ENCODE assay signal across 11 mouse cellular contexts in genomic region chr4:135002091-135002925, GRCm38 (mm10).
DNase-seq lines count a peak whose midpoint lies in the region; ATAC-seq and TF ChIP-seq lines count a peak whose summit lies in the region.
"Had no signal": no experiment of that assay in that cellular context is flagged by ENCODE, and none has a peak within 500 bp of the region (broad histone marks: within the 10 kb centered on the region; RNA-seq: fewer than 3 reads in every experiment).

No protein-coding gene starts in this region.

- H3K27ac ChIP-seq in forebrain, postnatal 0 days (ENCODE audit: low read depth, low read length): no peak overlapping the region
- H3K27ac ChIP-seq in forebrain, embryonic 11.5 days (ENCODE audit: low read depth, low read length): no peak overlapping the region
- 0 out of 2 replicates have a peak overlapping the region, but pooled peaks have one; percentile 33 for H3K27ac ChIP-seq in neural tube, embryonic 13.5 days (replicated peaks)
- H3K27ac ChIP-seq in intestine, embryonic 16.5 days (ENCODE audit: low read length): peak overlapping the region; percentile 54
- H3K27ac ChIP-seq: midbrain, embryonic 12.5 days had no signal

- DNase-seq in forebrain, postnatal 0 days: no peak
- no peak for DNase-seq in forebrain, embryonic 11.5 days (ENCODE audit: low spot score)
- no peak for DNase-seq in neural tube, embryonic 10.5 days (ENCODE audit: extremely low spot score, low spot score)
- DNase-seq in thymus, postnatal 0 days (ENCODE audit: low spot score): no peak
- DNase-seq in layer of hippocampus, postnatal 10 days (ENCODE audit: low spot score in 2 of 2): no peak
- DNase-seq in gastrocnemius, postnatal 14 days: no peak
- DNase-seq: cerebellum, adult 2 months; gastrocnemius, postnatal 10 days had no signal

- WGBS in forebrain, postnatal 0 days: 54% methylated on average over 16 of the region's 16 CpGs
- WGBS in forebrain, embryonic 11.5 days: 77% methylated on average over 16 of the region's 16 CpGs
- 69% methylated on average over 16 of the region's 16 CpGs for whole genome bisulfite sequencing in neural tube, embryonic 13.5 days
- WGBS in intestine, embryonic 16.5 days: 47% methylated on average over 16 of the region's 16 CpGs

- H3K4me1 ChIP-seq in forebrain, postnatal 0 days (ENCODE audit: insufficient read depth): no peaks in the 10 kb centered on the region
- no peaks in the 10 kb centered on the region for H3K4me1 ChIP-seq in forebrain, embryonic 11.5 days (replicated peaks; ENCODE audit: control insufficient read depth, insufficient read depth, low read length)
- no peaks in the 10 kb centered on the region; the same call in 1 of the 2 replicates for H3K4me1 ChIP-seq in neural tube, embryonic 13.5 days (replicated peaks)
- H3K4me1 ChIP-seq in intestine, embryonic 16.5 days (ENCODE audit: control insufficient read depth, insufficient read depth, low read length): peaks cover 6% of the 10 kb centered on the region; the same call in 1 of the 2 replicates

- ATAC-seq in forebrain, postnatal 0 days: peak; percentile 12; the same call in 1 of the 2 replicates
- no peak for ATAC-seq in forebrain, embryonic 11.5 days (replicated peaks; ENCODE audit: low FRiP score)
- no peak for ATAC-seq in neural tube, embryonic 13.5 days (ENCODE audit: low read depth)
- ATAC-seq in intestine, embryonic 16.5 days: peak; percentile 46; the same call in 1 of the 2 replicates

- H3K4me3 ChIP-seq in forebrain, postnatal 0 days (ENCODE audit: low read depth, low read length): no peak overlapping the region
- no peak overlapping the region for H3K4me3 ChIP-seq in forebrain, embryonic 11.5 days (ENCODE audit: low read depth, low read length)
- no peak overlapping the region for H3K4me3 ChIP-seq in neural tube, embryonic 13.5 days
- no peak overlapping the region for H3K4me3 ChIP-seq in intestine, embryonic 16.5 days (ENCODE audit: low read length)
- H3K4me3 ChIP-seq: midbrain, embryonic 12.5 days had no signal

- intact Hi-C loops in gastrocnemius, postnatal 14 days (cut with DNase I; ENCODE audit: low total_unique reads): no loop called here

- no peak for TF ChIP-seq CTCF in forebrain, postnatal 0 days (IDR thresholded peaks at IDR 0.05; ENCODE audit: low read depth)

- no peaks in the 10 kb centered on the region for H3K9me3 ChIP-seq in forebrain, postnatal 0 days (ENCODE audit: low read length)
- H3K9me3 ChIP-seq in forebrain, embryonic 11.5 days (ENCODE audit: control insufficient read depth, low read length): no peaks in the 10 kb centered on the region
- no peaks in the 10 kb centered on the region for H3K9me3 ChIP-seq in neural tube, embryonic 13.5 days
- H3K9me3 ChIP-seq in intestine, embryonic 16.5 days (ENCODE audit: control insufficient read depth, low read length): no peaks in the 10 kb centered on the region
- H3K9me3 ChIP-seq: midbrain, embryonic 12.5 days had no signal

- H3K4me2 ChIP-seq in forebrain, postnatal 0 days (ENCODE audit: low read depth): no peak overlapping the region
- H3K4me2 ChIP-seq in forebrain, embryonic 11.5 days (ENCODE audit: low read depth, low read length, severe bottlenecking): no peak overlapping the region
- H3K4me2 ChIP-seq in neural tube, embryonic 13.5 days: no peak overlapping the region
- H3K4me2 ChIP-seq in intestine, embryonic 16.5 days (ENCODE audit: low read depth, low read length): 0 out of 2 replicates have a peak overlapping the region, but pooled peaks have one; percentile 2
- H3K4me2 ChIP-seq: midbrain, embryonic 12.5 days had no signal

- no peaks in the 10 kb centered on the region for H3K27me3 ChIP-seq in forebrain, postnatal 0 days (ENCODE audit: insufficient read depth, low read length)
- H3K27me3 ChIP-seq in forebrain, embryonic 11.5 days (ENCODE audit: control insufficient read depth, insufficient read depth, low read length): no peaks in the 10 kb centered on the region
- H3K27me3 ChIP-seq in neural tube, embryonic 13.5 days: no peaks in the 10 kb centered on the region
- H3K27me3 ChIP-seq in intestine, embryonic 16.5 days (replicated peaks; ENCODE audit: control insufficient read depth, insufficient read depth, low read length): no peaks in the 10 kb centered on the region
- H3K27me3 ChIP-seq: midbrain, embryonic 12.5 days had no signal

- no peaks in the 10 kb centered on the region for H3K36me3 ChIP-seq in forebrain, postnatal 0 days (ENCODE audit: insufficient read depth)
- no peaks in the 10 kb centered on the region for H3K36me3 ChIP-seq in forebrain, embryonic 11.5 days (ENCODE audit: control insufficient read depth, insufficient read depth, low read length)
- no peaks in the 10 kb centered on the region for H3K36me3 ChIP-seq in neural tube, embryonic 13.5 days
- no peaks in the 10 kb centered on the region for H3K36me3 ChIP-seq in intestine, embryonic 16.5 days (ENCODE audit: control insufficient read depth, insufficient read depth, low read length)
- H3K36me3 ChIP-seq: midbrain, embryonic 12.5 days had no signal

- no peak overlapping the region for H3K9ac ChIP-seq in forebrain, postnatal 0 days
- H3K9ac ChIP-seq in forebrain, embryonic 11.5 days (ENCODE audit: low read length): no peak overlapping the region
- H3K9ac ChIP-seq in neural tube, embryonic 13.5 days: no peak overlapping the region
- H3K9ac ChIP-seq in intestine, embryonic 16.5 days (ENCODE audit: low read depth, low read length): peak overlapping the region; percentile 23; the same call in 1 of the 2 replicates
- H3K9ac ChIP-seq: midbrain, embryonic 12.5 days had no signal

Comparison
In these comparisons a context has a peak if more than half of its experiments do, and no peak if none do; other contexts are left out.
1. ATAC-seq: peak in forebrain, postnatal 0 days (single experiment) and intestine, embryonic 16.5 days (single experiment); none in forebrain, embryonic 11.5 days (single experiment) and neural tube, embryonic 13.5 days (single experiment).
2. H3K27ac ChIP-seq: peak in neural tube, embryonic 13.5 days (single experiment) and intestine, embryonic 16.5 days (single experiment); none in forebrain, postnatal 0 days (single experiment) and forebrain, embryonic 11.5 days (single experiment).